Mouse (Mus musculus) ovary, postnatal 36 days (tissue): ENCODE results near the gene Gria3.

ENCODE experiments used
- DNase-seq: peaks from one replicate; pipeline ENCODE4 v3.0.0; 2022; ENCODE audit warnings: low spot score, mixed read lengths

Gria3 gene

GRCm38 (mm10) chrX:41573079-41573478 lies 172.4 kb downstream of the Gria3 start:
- no peak for DNase-seq

- DNase-seq, result no peak
These were observed 178.1 kb downstream of the Gria3 start for GRCm38 (mm10) chrX:41578797-41579196.

GRCm38 (mm10) chrX:41587692-41588091 lies 187.0 kb downstream of the Gria3 start:
- DNase-seq, result no peak

- DNase-seq, result no peak
These were observed 206.5 kb downstream of the Gria3 start for GRCm38 (mm10) chrX:41607181-41607580.

GRCm38 (mm10) chrX:41614920-41615319 lies 214.3 kb downstream of the Gria3 start:
- DNase-seq, result peak; percentile 5

DNA sequence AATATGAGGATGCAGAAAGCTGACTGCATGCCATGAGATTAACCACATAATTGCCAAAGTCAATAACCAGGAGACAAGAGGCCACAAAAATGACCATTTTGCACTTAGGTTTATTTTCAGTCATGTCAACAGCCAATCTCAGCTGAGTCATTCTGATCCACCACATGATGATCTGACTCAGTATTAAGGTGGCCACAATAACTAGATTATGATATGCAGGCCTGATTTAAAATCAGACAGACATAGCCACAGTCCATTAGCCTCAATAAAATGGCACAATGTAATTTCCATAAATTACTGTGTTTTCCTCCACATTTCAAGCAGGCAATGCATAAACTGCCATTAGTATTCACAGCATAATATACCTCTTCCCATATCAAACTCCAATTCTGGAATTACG lies 216.3 kb downstream of the Gria3 start:
- no peak for DNase-seq

DNA sequence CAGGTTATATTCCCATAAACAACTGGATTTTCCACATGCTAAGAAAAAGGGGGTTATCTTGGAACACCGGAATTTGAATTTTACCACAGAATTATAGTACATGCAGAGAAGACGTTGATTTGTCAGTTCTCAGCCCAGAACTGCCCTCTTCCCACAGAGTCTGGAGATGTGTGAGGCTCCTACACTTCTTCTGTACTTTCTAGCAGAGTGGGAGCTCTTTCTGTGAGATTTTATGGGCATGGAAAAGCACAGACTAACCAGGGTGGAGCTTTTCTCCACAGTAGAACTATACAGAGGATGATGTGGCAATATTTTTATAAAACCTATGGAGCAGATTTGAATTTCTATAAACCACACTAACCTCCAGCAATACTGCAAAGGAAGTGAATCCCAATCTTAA lies 217.7 kb downstream of the Gria3 start:
- no peak for DNase-seq

DNA sequence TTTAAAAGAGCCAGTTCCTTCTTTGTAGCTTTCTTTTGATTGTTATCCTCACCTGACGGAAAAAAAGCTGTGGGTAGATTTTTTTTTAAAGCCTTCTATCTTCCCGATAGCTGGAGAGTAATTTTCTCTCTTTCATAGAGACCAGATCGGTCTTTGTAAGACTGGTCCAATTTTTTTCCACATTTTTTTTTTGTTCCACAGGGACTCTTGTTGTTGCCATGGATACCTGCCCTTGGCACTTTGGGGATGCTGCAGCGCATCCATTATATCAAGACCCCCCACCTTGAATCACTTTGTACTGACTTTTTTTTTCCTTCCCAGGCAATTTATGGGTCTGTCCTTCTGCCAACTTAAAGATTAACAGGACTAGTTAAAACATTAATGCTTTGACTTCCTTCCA lies 232.9 kb downstream of the Gria3 start:
- no peak for DNase-seq

DNA sequence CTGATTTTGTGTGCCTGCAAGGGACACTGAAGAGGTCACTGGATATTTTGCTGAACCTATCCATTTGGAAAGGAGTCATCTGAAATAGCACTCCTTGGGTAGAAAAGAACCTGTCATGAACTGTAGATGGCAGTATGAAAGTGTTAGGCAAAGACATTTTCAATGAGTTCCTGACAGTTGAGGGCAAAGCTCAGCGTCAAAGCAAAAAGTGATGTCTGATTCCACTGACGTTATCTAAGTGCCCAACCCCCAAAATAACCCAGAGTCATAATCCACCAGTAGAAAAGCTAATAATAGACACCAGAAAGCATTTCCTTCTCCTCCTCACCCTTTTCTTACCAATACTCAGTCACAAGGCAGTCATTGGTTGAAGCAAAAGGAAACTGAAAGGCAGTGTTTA lies 244.3 kb downstream of the Gria3 start:
- no peak for DNase-seq

DNA sequence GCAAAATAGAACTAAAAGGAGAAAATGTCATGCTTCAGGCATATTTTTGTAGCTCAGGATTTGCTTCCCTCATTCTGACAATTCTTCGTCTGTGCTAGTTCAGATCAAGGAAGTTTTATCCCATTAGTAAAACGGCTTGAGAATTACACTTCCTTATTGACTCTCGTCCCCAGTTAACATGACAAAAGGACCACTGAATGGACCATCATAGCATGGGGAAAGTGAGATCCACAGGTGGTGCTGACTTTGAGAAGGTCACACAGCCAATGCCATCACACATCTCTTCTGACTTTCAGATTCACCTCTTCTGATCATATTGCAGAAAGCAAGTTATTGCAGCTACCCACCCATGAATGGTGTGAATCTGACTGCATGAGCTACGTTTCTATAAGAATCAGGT lies 257.1 kb downstream of the Gria3 start:
- DNase-seq, result no peak

GRCm38 (mm10) chrX:41688869-41689268 lies 288.2 kb downstream of the Gria3 start:
- DNase-seq, result no peak

GRCm38 (mm10) chrX:41692076-41692475 lies 291.4 kb downstream of the Gria3 start:
- DNase-seq, result no peak
